Mouse (Mus musculus): ENCODE data around the gene Cav3.

The Cav3 gene

GRCm38 (mm10) chr6:112459341-112459749 lies at the start of gene Cav3:
Cav3 (plus strand) TSS chr6:112459505.
- no peak for DNase-seq

GRCm38 (mm10) chr6:112419333-112419732 lies 40.0 kb upstream of the Cav3 start:
- no peak for DNase-seq

- no peak for DNase-seq
Observed at GRCm38 (mm10) chr6:112420883-112421282, 38.4 kb upstream of the Cav3 start.

- peak; percentile 5 to 29 for DNase-seq
Observed at GRCm38 (mm10) chr6:112423746-112424501, 35.4 kb upstream of the Cav3 start.

- no peak for DNase-seq
Observed at GRCm38 (mm10) chr6:112426018-112426732, 33.1 kb upstream of the Cav3 start.

- DNase-seq, result no peak
Observed at GRCm38 (mm10) chr6:112445675-112446074, 13.6 kb upstream of the Cav3 start.

- no peak for DNase-seq
Observed at GRCm38 (mm10) chr6:112461459-112461858, 2.2 kb downstream of the Cav3 start.

- DNase-seq, result no peak
Observed at GRCm38 (mm10) chr6:112463331-112463730, 4.0 kb downstream of the Cav3 start.

- no peak for DNase-seq
Observed at GRCm38 (mm10) chr6:112465441-112465840, 6.1 kb downstream of the Cav3 start.

GRCm38 (mm10) chr6:112466001-112466400 lies 6.7 kb downstream of the Cav3 start:
- DNase-seq, result no peak

- DNase-seq, result no peak
Observed at GRCm38 (mm10) chr6:112471644-112472043, 12.3 kb downstream of the Cav3 start.

GRCm38 (mm10) chr6:112479861-112480260 lies 20.6 kb downstream of the Cav3 start:
- no peak for DNase-seq

GRCm38 (mm10) chr6:112484316-112484715 lies 25.0 kb downstream of the Cav3 start:
- no peak for DNase-seq

GRCm38 (mm10) chr6:112487993-112488392 lies 28.7 kb downstream of the Cav3 start:
- no peak for DNase-seq

GRCm38 (mm10) chr6:112488821-112489180 lies 29.5 kb downstream of the Cav3 start:
- DNase-seq, result no peak

- no peak for DNase-seq
Observed at GRCm38 (mm10) chr6:112489181-112489909, 30.0 kb downstream of the Cav3 start.

- DNase-seq, result no peak
Observed at GRCm38 (mm10) chr6:112489910-112490559, 30.7 kb downstream of the Cav3 start, which contains the start of gene Oxtr. Oxtr (minus strand) TSS chr6:112489943.

- peak; percentile 61 to 70 for DNase-seq
Observed at GRCm38 (mm10) chr6:112490625-112491242, 31.4 kb downstream of the Cav3 start.

- no peak for DNase-seq
Observed at GRCm38 (mm10) chr6:112491521-112491920, 32.2 kb downstream of the Cav3 start.

GRCm38 (mm10) chr6:112492656-112493055 lies 33.4 kb downstream of the Cav3 start:
- DNase-seq, result no peak

- no peak for DNase-seq
Observed at GRCm38 (mm10) chr6:112493371-112493770, 34.1 kb downstream of the Cav3 start.

GRCm38 (mm10) chr6:112494620-112495081 lies 35.3 kb downstream of the Cav3 start:
- no peak for DNase-seq
